Mouse (Mus musculus) forebrain, postnatal 0 days (tissue): ENCODE measurements around the gene Casp6. TPM values are rescaled to one million over a fixed set of nuclear protein-coding genes. Genes with fewer than 3 reads are reported as not detected.
A peak's percentile ranks its signal among the peaks of the same experiment; 100 is the strongest.

ENCODE experiments used
- ATAC-seq: fragments of 200-750 bp; cut with Nextera tagmentation; 2 replicates; pipeline ENCODE4 v1.8.0; 2017; ENCODE audit warnings: mild to moderate bottlenecking, moderate library complexity
- DNase-seq: peaks from one replicate; pipeline ENCODE4 v3.0.0-alpha.2; 2015
- H3K27ac ChIP-seq: fragments of 300-500 bp; sonication (generic); 2 replicates; pipeline ENCODE4 v1.5.1; 2014; ENCODE audit warnings: low read depth, mild to moderate bottlenecking, antibody characterized with exemption, low read length, moderate library complexity, mixed read lengths
- H3K27me3 ChIP-seq: fragments of 300-500 bp; sonication (generic); 2 replicates; pipeline ENCODE4 v1.6.1; 2014; ENCODE audit warnings: mild to moderate bottlenecking, low read length, mixed read lengths; ENCODE audit not compliant: insufficient read depth
- H3K36me3 ChIP-seq: fragments of 300-500 bp; sonication (generic); 2 replicates; pipeline ENCODE4 v1.6.1; 2014; ENCODE audit warnings: mild to moderate bottlenecking, moderate library complexity; ENCODE audit not compliant: insufficient read depth
- H3K4me1 ChIP-seq: fragments of 300-500 bp; sonication (generic); 2 replicates; pipeline ENCODE4 v1.6.1; 2014; ENCODE audit warnings: antibody characterized with exemption; ENCODE audit not compliant: insufficient read depth
- H3K4me2 ChIP-seq: fragments of 300-500 bp; sonication (generic); 2 replicates; pipeline ENCODE4 v1.6.1; 2014; ENCODE audit warnings: low read depth, mild to moderate bottlenecking, moderate library complexity
- H3K4me3 ChIP-seq: fragments of 300-500 bp; sonication (generic); 2 replicates; pipeline ENCODE4 v1.5.1; 2014; ENCODE audit warnings: low read depth, low read length, mixed read lengths
- H3K9ac ChIP-seq: fragments of 300-500 bp; sonication (generic); 2 replicates; pipeline ENCODE4 v1.6.1; 2014; ENCODE audit warnings: mild to moderate bottlenecking
- H3K9me3 ChIP-seq: fragments of 300-500 bp; sonication (generic); 2 replicates; pipeline ENCODE4 v1.6.1; 2016; ENCODE audit warnings: low read length
- CTCF ChIP-seq: sonication (generic); IDR thresholded peaks from 2 replicates; pipeline ENCODE4 v1.5.1; 2016; ENCODE audit warnings: antibody characterized with exemption, control low read depth, low read depth
- WGBS: fragments of 180-500 bp; shearing (Covaris S2); extraction: QIAGEN DNeasy Blood & Tissue Kit; methylation state at CpG from one replicate; pipeline ENCODE4 v1.1.7; 2014; 5-methylcytosine and 5-hydroxymethylcytosine counted together
- polyA plus RNA-seq: library from polyadenylated mRNA; unstranded; fragments of >200 nt; fragmentation: Nextera tagmentation; extraction: Ambion mirVana; gene quantifications from 2 replicates; pipeline ENCODE4 v1.2.1, GENCODE M21; 2015
- total RNA-seq: library from RNA; depleted of rRNA; stranded (reverse); fragments of >200 nt; gene quantifications from 2 replicates; pipeline ENCODE4 v1.2.3, GENCODE M21; 2014

Gene Casp6
- total and polyA plus RNA-seq, 2 experiments from 2014 or later, result 4.6 to 17.6 TPM

DNA sequence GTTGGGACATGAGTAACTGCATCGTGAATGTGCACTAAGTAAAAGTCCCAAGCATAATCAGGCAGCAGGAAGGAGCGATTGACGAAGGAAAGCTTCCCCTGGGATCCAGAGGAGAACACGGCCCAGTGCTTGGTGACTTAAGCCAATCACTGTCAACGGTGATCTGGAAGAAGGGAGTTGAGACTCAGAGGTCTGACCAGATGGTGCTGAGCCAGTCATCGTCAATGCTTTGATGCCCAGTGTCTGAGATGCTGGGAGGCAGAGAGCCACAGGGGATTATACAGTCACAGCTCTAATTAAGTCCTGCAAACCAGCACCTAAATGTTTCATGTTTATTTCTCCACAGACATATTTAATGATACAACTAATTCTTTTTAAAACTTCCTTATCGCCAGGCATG is 37.8 kb downstream of the Casp6 start:
- H3K9me3 ChIP-seq, result no peaks in the 10 kb centered on the region
- no peaks in the 10 kb centered on the region for H3K27me3 ChIP-seq
- H3K27ac ChIP-seq, result no peak overlapping the region
- no peak for TF ChIP-seq CTCF
- WGBS, result 56% methylated on average over 7 of the region's 7 CpGs
- no peak overlapping the region for H3K4me3 ChIP-seq
- ATAC-seq (no peak), DNase-seq (no peak)
- no peaks in the 10 kb centered on the region for H3K36me3 ChIP-seq
- no peaks in the 10 kb centered on the region for H3K4me1 ChIP-seq
- H3K9ac ChIP-seq, result no peak overlapping the region
- no peak overlapping the region for H3K4me2 ChIP-seq

DNA sequence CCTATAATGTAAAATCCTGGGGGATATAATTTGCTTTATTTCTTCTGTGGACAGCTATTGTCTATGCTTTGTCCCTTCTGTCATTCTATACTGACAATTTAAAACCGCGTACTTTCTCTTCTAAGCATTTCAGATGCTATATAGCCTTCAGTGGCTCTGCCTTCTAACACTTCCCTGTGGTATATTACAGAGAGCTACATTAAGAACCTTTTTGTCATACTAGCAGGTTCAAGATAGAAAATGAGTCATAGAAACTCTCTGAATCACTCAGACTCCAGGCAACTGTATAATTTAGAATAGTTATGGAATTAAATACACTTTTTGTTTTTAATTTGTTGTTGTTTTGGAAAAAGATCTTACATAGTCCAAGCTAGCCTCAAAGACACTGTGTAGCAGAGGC is 39.6 kb downstream of the Casp6 start:
- Histone ChIP-seq H3K9me3 (no peaks in the 10 kb centered on the region), H3K4me2 (no peak overlapping the region), H3K9ac (no peak overlapping the region), H3K36me3 (no peaks in the 10 kb centered on the region), H3K4me3 (no peak overlapping the region), H3K27ac (no peak overlapping the region), H3K4me1 (no peaks in the 10 kb centered on the region), H3K27me3 (no peaks in the 10 kb centered on the region)
- DNase-seq (no peak), ATAC-seq (no peak)
- no peak for TF ChIP-seq CTCF
- 99% methylated on average over 2 of the region's 2 CpGs for WGBS

DNA sequence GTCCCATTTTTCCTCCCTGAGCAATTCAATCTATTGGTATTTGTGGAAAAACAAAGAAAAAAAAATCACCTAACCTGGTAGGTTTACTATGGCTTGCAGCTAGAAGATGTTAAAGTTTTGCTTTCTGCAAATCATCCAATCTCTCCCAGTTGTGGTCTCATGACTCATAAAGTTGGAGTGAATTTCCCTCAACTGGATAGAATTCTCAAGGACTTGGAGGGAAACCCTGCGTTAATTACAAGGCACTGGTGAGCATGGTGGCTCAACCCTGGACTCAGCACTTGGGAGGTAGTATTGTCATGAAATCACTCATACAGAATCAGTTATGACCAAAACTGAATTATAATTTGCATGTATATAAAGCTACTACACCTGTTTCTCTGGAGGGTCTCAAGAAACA is 40.1 kb downstream of the Casp6 start:
- TF ChIP-seq CTCF, result no peak
- H3K9ac ChIP-seq, result no peak overlapping the region
- no peaks in the 10 kb centered on the region for H3K9me3 ChIP-seq
- WGBS, result 89% methylated on average over 1 of the region's 1 CpGs
- H3K4me3 ChIP-seq, result no peak overlapping the region
- H3K4me2 ChIP-seq, result no peak overlapping the region
- H3K4me1 ChIP-seq, result no peaks in the 10 kb centered on the region
- DNase-seq, result no peak
- no peaks in the 10 kb centered on the region for H3K27me3 ChIP-seq
- no peaks in the 10 kb centered on the region for H3K36me3 ChIP-seq
- ATAC-seq, result no peak
- H3K27ac ChIP-seq, result no peak overlapping the region

DNA sequence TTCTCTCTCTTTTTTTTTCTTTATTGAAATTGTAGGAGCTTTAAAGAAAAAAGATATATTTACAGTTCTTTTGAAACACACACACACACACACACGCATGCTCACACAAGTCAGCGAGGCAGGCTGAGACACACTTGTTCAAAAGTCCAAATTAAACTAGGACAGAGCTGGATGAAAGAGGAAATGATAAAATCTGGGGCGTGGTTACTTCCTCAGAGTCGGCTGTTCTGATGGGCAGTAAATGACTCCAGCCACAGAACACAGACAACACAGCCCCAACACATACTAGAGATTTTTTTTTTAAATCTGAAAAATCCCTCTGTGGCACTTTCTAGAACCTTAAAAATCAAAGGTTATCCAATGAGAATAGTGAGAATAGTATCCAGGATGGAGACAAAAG is 42.6 kb downstream of the Casp6 start:
- 84% methylated on average over 4 of the region's 4 CpGs for WGBS
- no peak for DNase-seq

DNA sequence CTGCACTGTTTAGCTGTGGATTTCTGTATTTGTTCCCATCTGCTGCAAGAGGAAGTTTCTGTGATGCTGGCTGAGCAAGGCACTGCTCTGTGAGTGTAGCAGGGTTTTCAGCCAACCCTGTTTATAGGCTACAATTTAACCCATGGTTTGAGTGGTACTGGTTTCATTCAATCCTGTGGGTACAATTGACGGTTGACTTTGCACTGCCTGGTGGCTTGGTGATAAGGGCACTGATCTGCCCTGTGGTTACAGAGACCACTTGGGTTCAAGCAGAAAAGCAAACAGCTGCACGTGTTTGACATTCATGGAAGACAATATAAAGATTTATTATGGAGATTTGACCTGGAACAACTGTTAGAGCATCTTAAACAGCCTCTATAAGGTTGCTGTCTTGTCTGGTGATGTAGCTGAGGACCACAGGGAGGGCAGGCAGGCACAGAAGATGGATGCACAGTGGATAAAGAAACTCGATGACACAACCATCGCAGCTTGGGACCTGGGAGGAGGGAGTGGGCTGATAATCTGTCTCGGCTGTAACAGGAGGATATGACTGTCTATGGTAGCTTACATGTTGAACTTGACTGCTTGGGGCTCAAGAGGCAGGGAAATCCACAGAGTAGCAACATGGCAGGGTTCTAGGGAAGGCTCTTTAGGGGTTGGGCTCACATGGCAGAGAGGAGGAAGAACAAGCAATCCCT is 45.1 kb downstream of the Casp6 start:
- no peaks in the 10 kb centered on the region for H3K4me1 ChIP-seq
- H3K9me3 ChIP-seq, result no peaks in the 10 kb centered on the region
- no peak overlapping the region for H3K4me3 ChIP-seq
- DNase-seq (no peak), ATAC-seq (no peak)
- no peak for TF ChIP-seq CTCF
- no peak overlapping the region for H3K4me2 ChIP-seq
- no peaks in the 10 kb centered on the region for H3K27me3 ChIP-seq
- H3K27ac ChIP-seq, result no peak overlapping the region
- no peak overlapping the region for H3K9ac ChIP-seq
- no peaks in the 10 kb centered on the region for H3K36me3 ChIP-seq
- WGBS, result 85% methylated on average over 5 of the region's 5 CpGs

More for the DNA sequence above, 42.6 kb downstream of the Casp6 start:
- TF ChIP-seq CTCF, result no peak
- Histone ChIP-seq H3K27me3 (no peaks in the 10 kb centered on the region), H3K9ac (no peak overlapping the region), H3K36me3 (no peaks in the 10 kb centered on the region), H3K27ac (no peak overlapping the region), H3K4me2 (no peak overlapping the region), H3K9me3 (no peaks in the 10 kb centered on the region), H3K4me3 (no peak overlapping the region), H3K4me1 (no peaks in the 10 kb centered on the region)
- no peak for ATAC-seq

DNA sequence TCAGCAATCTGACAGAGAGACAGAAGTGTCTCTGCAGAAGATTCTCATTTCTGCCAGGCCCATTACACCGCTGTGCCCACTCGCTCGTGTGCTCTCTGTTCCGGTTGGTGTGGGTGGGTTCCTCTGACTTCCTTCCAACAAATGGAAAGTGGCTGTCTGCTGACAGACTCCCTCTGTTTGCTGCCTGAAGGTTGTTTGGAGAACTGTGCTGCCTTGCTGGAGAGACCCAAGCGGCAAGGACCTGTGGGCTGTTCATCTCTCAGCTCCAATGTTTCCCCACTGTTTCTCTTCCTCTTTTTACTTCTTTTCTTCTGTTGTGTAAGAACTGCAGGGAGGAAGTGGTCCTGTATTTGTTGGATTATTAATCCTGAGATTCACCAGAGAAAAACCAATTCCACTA is 47.1 kb downstream of the Casp6 start:
- Histone ChIP-seq H3K9me3 (no peaks in the 10 kb centered on the region), H3K27ac (no peak overlapping the region), H3K4me2 (no peak overlapping the region), H3K9ac (no peak overlapping the region), H3K27me3 (no peaks in the 10 kb centered on the region), H3K4me3 (no peak overlapping the region), H3K4me1 (no peaks in the 10 kb centered on the region), H3K36me3 (no peaks in the 10 kb centered on the region)
- TF ChIP-seq CTCF, result no peak
- ATAC-seq, result no peak
- WGBS, result 88% methylated on average over 5 of the region's 5 CpGs
- no peak for DNase-seq

DNA sequence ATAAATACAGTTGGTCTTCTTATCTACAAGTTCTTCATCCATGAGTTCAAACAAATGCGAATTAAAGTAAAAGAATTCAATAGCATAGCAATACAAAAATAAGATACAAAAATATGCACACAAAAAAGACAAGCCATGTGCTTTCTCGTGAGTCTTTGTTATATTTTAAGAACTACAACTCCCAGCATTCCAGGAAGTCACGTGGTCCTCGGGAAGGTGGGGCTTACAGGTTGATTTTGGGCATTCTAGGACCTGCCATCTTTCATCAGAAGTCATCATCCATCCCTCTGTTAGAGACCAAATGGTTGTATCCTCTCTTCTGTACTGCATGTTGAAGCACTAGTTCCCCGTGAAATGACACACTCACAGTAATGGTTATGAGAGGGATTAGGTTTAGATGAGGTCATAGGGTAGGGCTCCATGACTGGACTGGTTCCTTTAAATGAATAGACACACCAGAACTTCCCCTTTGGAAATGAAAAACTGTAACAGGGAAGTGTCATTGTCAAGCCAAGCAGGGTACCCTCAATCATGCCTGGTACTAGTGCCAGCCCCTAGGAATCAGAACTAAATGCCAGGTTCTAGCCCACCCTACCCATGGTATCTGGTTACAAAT is 48.0 kb downstream of the Casp6 start:
- no peak overlapping the region for H3K9ac ChIP-seq
- no peak overlapping the region for H3K4me3 ChIP-seq
- H3K9me3 ChIP-seq, result no peaks in the 10 kb centered on the region
- ATAC-seq (peak; percentile 23; the same call in 1 of the 2 replicates), DNase-seq (no peak)
- H3K4me2 ChIP-seq, result no peak overlapping the region
- TF ChIP-seq CTCF, result no peak
- 85% methylated on average over 5 of the region's 5 CpGs for WGBS
- no peak overlapping the region for H3K27ac ChIP-seq
- no peaks in the 10 kb centered on the region for H3K4me1 ChIP-seq
- no peaks in the 10 kb centered on the region for H3K27me3 ChIP-seq
- no peaks in the 10 kb centered on the region for H3K36me3 ChIP-seq
